Mouse (Mus musculus) heart, postnatal 0 days (tissue): ENCODE results near the gene AC109138.7. TPM values are rescaled to one million over a fixed set of nuclear protein-coding genes. Genes with fewer than 3 reads are reported as not detected.
A peak's percentile ranks its signal among the peaks of the same experiment; 100 is the strongest.

Experiments used
- ATAC-seq: fragments of 200-750 bp; cut with Nextera tagmentation; 2 replicates; pipeline ENCODE4 v1.8.0; 2017; ENCODE audit warnings: low read depth, moderate number of reproducible peaks, moderate library complexity; ENCODE audit not compliant: insufficient read depth
- DNase-seq: peaks from one replicate; pipeline ENCODE4 v3.0.0-alpha.2; 2016; ENCODE audit warnings: low spot score
- H3K27ac ChIP-seq: fragments of 300-500 bp; sonication (generic); 2 replicates; pipeline ENCODE4 v1.5.1; 2014; ENCODE audit warnings: low read depth, mild to moderate bottlenecking
- H3K27me3 ChIP-seq: fragments of 300-500 bp; sonication (generic); 2 replicates; pipeline ENCODE4 v1.6.1; 2014; ENCODE audit warnings: low read length, mixed read lengths; ENCODE audit not compliant: control insufficient read depth, insufficient read depth
- H3K36me3 ChIP-seq: fragments of 300-500 bp; sonication (generic); replicated peaks from 2 replicates; pipeline ENCODE4 v1.6.1; 2014; ENCODE audit warnings: low read length, mixed read lengths; ENCODE audit not compliant: control insufficient read depth, insufficient read depth
- H3K4me1 ChIP-seq: fragments of 300-500 bp; sonication (generic); 2 replicates; pipeline ENCODE4 v1.6.1; 2014; ENCODE audit warnings: antibody characterized with exemption; ENCODE audit not compliant: control insufficient read depth, insufficient read depth
- H3K4me2 ChIP-seq: fragments of 300-500 bp; sonication (generic); 2 replicates; pipeline ENCODE4 v1.6.1; 2014; ENCODE audit warnings: low read depth, mild to moderate bottlenecking, low read length, moderate library complexity
- H3K4me3 ChIP-seq: fragments of 300-500 bp; sonication (generic); 2 replicates; pipeline ENCODE4 v1.5.1; 2014; ENCODE audit warnings: low read depth, low read length
- H3K9ac ChIP-seq: fragments of 300-500 bp; sonication (generic); replicated peaks from 2 replicates; pipeline ENCODE4 v1.6.1; 2014; ENCODE audit warnings: low read depth, low read length, mixed read lengths
- H3K9me3 ChIP-seq: fragments of 300-500 bp; sonication (generic); replicated peaks from 2 replicates; pipeline ENCODE4 v1.6.1; 2016; ENCODE audit warnings: low read length; ENCODE audit not compliant: control insufficient read depth
- CTCF ChIP-seq: IDR thresholded peaks from 2 replicates; pipeline ENCODE4 v1.5.1; 2016; ENCODE audit warnings: antibody characterized with exemption, control low read depth, low read depth
- EP300 ChIP-seq: IDR thresholded peaks from 2 replicates; pipeline ENCODE4 v1.6.1; 2016; ENCODE audit warnings: antibody characterized with exemption, low read depth
- WGBS: fragments of 180-500 bp; shearing (Covaris S2); extraction: QIAGEN DNeasy Blood & Tissue Kit; methylation state at CpG from one replicate; pipeline ENCODE4 v1.1.7; 2014; 5-methylcytosine and 5-hydroxymethylcytosine counted together
- polyA plus RNA-seq: library from polyadenylated mRNA; unstranded; fragments of >200 nt; fragmentation: Nextera tagmentation; extraction: Ambion mirVana; gene quantifications from 2 replicates; pipeline ENCODE4 v1.2.1, GENCODE M21; 2015
- total RNA-seq: library from RNA; depleted of rRNA; stranded (reverse); fragments of >200 nt; gene quantifications from 2 replicates; pipeline ENCODE4 v1.2.3, GENCODE M21; 2014; ENCODE audit warnings: low replicate concordance

AC109138.7 gene
- total and polyA plus RNA-seq, 2 experiments from 2014 or later, result not detected

- no peak for ATAC-seq
- peaks cover 7% of the 10 kb centered on the region; the same call in 1 of the 2 replicates for H3K27me3 ChIP-seq
- WGBS, result 67% methylated on average over 4 of the region's 4 CpGs
- H3K9ac ChIP-seq, result no peak overlapping the region
- H3K27ac ChIP-seq, result no peak overlapping the region
- TF ChIP-seq EP300 (no peak), CTCF (no peak)
- H3K4me2 ChIP-seq, result no peak overlapping the region
- no peak for DNase-seq
- no peaks in the 10 kb centered on the region for H3K36me3 ChIP-seq
- no peak overlapping the region for H3K4me3 ChIP-seq
- H3K4me1 ChIP-seq, result no peaks in the 10 kb centered on the region
- no peaks in the 10 kb centered on the region for H3K9me3 ChIP-seq
These were observed 51.8 kb downstream of the AC109138.7 start for GRCm38 (mm10) chr19:4265956-4266355.

- Histone ChIP-seq H3K27me3 (peaks cover 7% of the 10 kb centered on the region; the same call in 1 of the 2 replicates), H3K9me3 (no peaks in the 10 kb centered on the region), H3K36me3 (no peaks in the 10 kb centered on the region), H3K27ac (no peak within 1 kb of the TSS), H3K4me2 (peak within 1 kb of the TSS; percentile 73), H3K4me3 (peak within 1 kb of the TSS; percentile 48), H3K4me1 (no peaks in the 10 kb centered on the region), H3K9ac (peak within 1 kb of the TSS; percentile 54)
- peak; percentile 76 for ATAC-seq
- DNase-seq, result peak; percentile 49
- TF ChIP-seq EP300 (no peak), CTCF (no peak)
- 8% methylated on average over 46 of the region's 46 CpGs for WGBS
These were observed 54.6 kb downstream of the AC109138.7 start, which contains the start of gene Ssh3 for GRCm38 (mm10) chr19:4268566-4269361. Gene Ssh3 (minus strand): TSS chr19:4269180.

- no peak overlapping the region for H3K27ac ChIP-seq
- no peak overlapping the region for H3K4me3 ChIP-seq
- no peak for ATAC-seq
- 60% methylated on average over 6 of the region's 6 CpGs for WGBS
- no peak for TF ChIP-seq CTCF
- H3K4me2 ChIP-seq, result no peak overlapping the region
- H3K9ac ChIP-seq, result no peak overlapping the region
- no peaks in the 10 kb centered on the region for H3K36me3 ChIP-seq
- no peaks in the 10 kb centered on the region for H3K9me3 ChIP-seq
- peaks cover 7% of the 10 kb centered on the region; the same call in 1 of the 2 replicates for H3K27me3 ChIP-seq
- H3K4me1 ChIP-seq, result no peaks in the 10 kb centered on the region
- DNase-seq, result no peak
These were observed 56.0 kb downstream of the AC109138.7 start for GRCm38 (mm10) chr19:4270187-4270586.

GRCm38 (mm10) chr19:4270972-4271371, 56.8 kb downstream of the AC109138.7 start:
- WGBS, result 93% methylated on average over 11 of the region's 11 CpGs
- H3K9me3 ChIP-seq, result no peaks in the 10 kb centered on the region
- no peak overlapping the region for H3K4me2 ChIP-seq
- TF ChIP-seq CTCF, result no peak
- no peak for TF ChIP-seq EP300
- DNase-seq (no peak), ATAC-seq (no peak)
- H3K4me1 ChIP-seq, result no peaks in the 10 kb centered on the region
- H3K27me3 ChIP-seq, result peaks cover 7% of the 10 kb centered on the region; the same call in 1 of the 2 replicates
- H3K4me3 ChIP-seq, result no peak overlapping the region
- no peak overlapping the region for H3K27ac ChIP-seq
- no peaks in the 10 kb centered on the region for H3K36me3 ChIP-seq
- no peak overlapping the region for H3K9ac ChIP-seq

- H3K4me1 ChIP-seq, result no peaks in the 10 kb centered on the region; the same call in 1 of the 2 replicates
- no peak for DNase-seq
- no peaks in the 10 kb centered on the region for H3K36me3 ChIP-seq
- no peak overlapping the region for H3K27ac ChIP-seq
- no peak overlapping the region for H3K4me3 ChIP-seq
- TF ChIP-seq CTCF, result no peak
- no peak for TF ChIP-seq EP300
- WGBS, result 94% methylated on average over 1 of the region's 1 CpGs
- H3K4me2 ChIP-seq, result no peak overlapping the region
- no peaks in the 10 kb centered on the region for H3K9me3 ChIP-seq
- no peak for ATAC-seq
- H3K9ac ChIP-seq, result no peak overlapping the region
- peaks cover 5% of the 10 kb centered on the region; the same call in 1 of the 2 replicates for H3K27me3 ChIP-seq
These were observed 65.3 kb downstream of the AC109138.7 start for GRCm38 (mm10) chr19:4279487-4279886.
